Mouse (Mus musculus) adrenal gland, postnatal 10 days (tissue): ENCODE data around the gene Tmem158. TPM values are rescaled to one million over a fixed set of nuclear protein-coding genes. Genes with fewer than 3 reads are reported as not detected.

Experiments
- DNase-seq: peaks from one replicate; pipeline ENCODE4 v3.0.0; 2021; ENCODE audit warnings: mixed read lengths
- total RNA-seq, 2 experiments: library from RNA; stranded (reverse); gene quantifications; 2 replicates each; pipeline ENCODE4 v1.2.3; 2021

Gene Tmem158
- total RNA-seq, 2 experiments from 2014 or later, result 13.6 to 16.1 TPM

- DNase-seq, result no peak
Observed at GRCm38 (mm10) chr9:123245146-123245545, 15.4 kb downstream of the Tmem158 start.

GRCm38 (mm10) chr9:123243988-123244387, 16.6 kb downstream of the Tmem158 start:
- peak; percentile 47 for DNase-seq

GRCm38 (mm10) chr9:123241191-123241590, 19.4 kb downstream of the Tmem158 start:
- DNase-seq, result no peak

- no peak for DNase-seq
Observed at GRCm38 (mm10) chr9:123240751-123241150, 19.8 kb downstream of the Tmem158 start.

- no peak for DNase-seq
Observed at GRCm38 (mm10) chr9:123240271-123240670, 20.3 kb downstream of the Tmem158 start.

- no peak for DNase-seq
Observed at GRCm38 (mm10) chr9:123239651-123240050, 20.9 kb downstream of the Tmem158 start.

- DNase-seq, result no peak
Observed at GRCm38 (mm10) chr9:123238256-123239045, 22.1 kb downstream of the Tmem158 start.

- no peak for DNase-seq
Observed at GRCm38 (mm10) chr9:123237739-123238138, 22.8 kb downstream of the Tmem158 start.

GRCm38 (mm10) chr9:123235621-123236020, 24.9 kb downstream of the Tmem158 start:
- DNase-seq, result no peak

GRCm38 (mm10) chr9:123229826-123230225, 30.7 kb downstream of the Tmem158 start:
- DNase-seq, result no peak

GRCm38 (mm10) chr9:123228671-123229070, 31.9 kb downstream of the Tmem158 start:
- no peak for DNase-seq

GRCm38 (mm10) chr9:123227106-123227750, 33.3 kb downstream of the Tmem158 start:
- DNase-seq, result no peak

- no peak for DNase-seq
Observed at GRCm38 (mm10) chr9:123224863-123225431, 35.6 kb downstream of the Tmem158 start.

- DNase-seq, result no peak
Observed at GRCm38 (mm10) chr9:123219826-123220225, 40.7 kb downstream of the Tmem158 start.

GRCm38 (mm10) chr9:123215621-123216440, 44.7 kb downstream of the Tmem158 start, which contains the start of gene Cdcp1:
Gene Cdcp1, minus strand, starts transcription at chr9:123216038.
- DNase-seq, result no peak

- no peak for DNase-seq
Observed at GRCm38 (mm10) chr9:123213371-123213770, 47.2 kb downstream of the Tmem158 start.

Other genes starting within 250 kb of the Tmem158 start
- 10 to 100 TPM; 15.0 to 18.4 TPM for gene Tmem42, start 239.4 kb downstream of the Tmem158 start, total RNA-seq
- under 1 TPM; 0.21 to 0.82 TPM for gene Tgm4, start 226.0 kb downstream of the Tmem158 start, total RNA-seq
- gene Zdhhc3, start 147.6 kb downstream of the Tmem158 start, total RNA-seq, result 10 to 100 TPM; 54.8 to 61.9 TPM
- 10 to 100 TPM; 40.7 to 44.3 TPM for gene Exosc7, start 147.5 kb downstream of the Tmem158 start, total RNA-seq
- 10 to 100 TPM; 51.8 to 56.9 TPM for gene Clec3b, start 109.8 kb downstream of the Tmem158 start, total RNA-seq
- under 1 TPM; 0.48 to 0.99 TPM for gene Cdcp1, start 44.7 kb downstream of the Tmem158 start, total RNA-seq
- gene Lars2, start 106.2 kb upstream of the Tmem158 start, total RNA-seq, result 10 to 100 TPM; 60.3 to 97.7 TPM
- 10 to 100 TPM; 31.8 to 35.9 TPM for gene Limd1, start 217.9 kb upstream of the Tmem158 start, total RNA-seq